ENCODE assay signal across 28 mouse cellular contexts in genomic region chr5:15803583-15803982, GRCm38 (mm10).
DNase-seq lines count a peak whose midpoint lies in the region; ATAC-seq and TF ChIP-seq lines count a peak whose summit lies in the region.
"Had no signal": no experiment of that assay in that cellular context is flagged by ENCODE, and none has a peak within 500 bp of the region (broad histone marks: within the 10 kb centered on the region; RNA-seq: fewer than 3 reads in every experiment).

No protein-coding gene starts in this region.

- H3K36me3 ChIP-seq in midbrain, embryonic 10.5 days = no peaks in the 10 kb centered on the region
- H3K36me3 ChIP-seq in midbrain, embryonic 15.5 days (replicated peaks) = no peaks in the 10 kb centered on the region
- H3K36me3 ChIP-seq: heart, embryonic 13.5 days; hindbrain, embryonic 15.5 days; kidney, embryonic 15.5 days; limb, embryonic 12.5 days; liver, embryonic 15.5 days; lung, embryonic 15.5 days; neural tube, embryonic 13.5 days; stomach, embryonic 15.5 days had no signal

- H3K9me3 ChIP-seq in midbrain, embryonic 10.5 days (replicated peaks) = no peaks in the 10 kb centered on the region; the same call in 1 of the 2 replicates
- H3K9me3 ChIP-seq in midbrain, embryonic 15.5 days = no peaks in the 10 kb centered on the region
- H3K9me3 ChIP-seq: heart, embryonic 13.5 days; hindbrain, embryonic 15.5 days; kidney, embryonic 15.5 days; limb, embryonic 12.5 days; liver, embryonic 15.5 days; lung, embryonic 15.5 days; neural tube, embryonic 13.5 days; stomach, embryonic 15.5 days had no signal

- H3K4me1 ChIP-seq in midbrain, embryonic 10.5 days = 0 out of 2 replicates have a peak, but pooled peaks cover 11% of the 10 kb centered on the region
- no peaks in the 10 kb centered on the region for H3K4me1 ChIP-seq in midbrain, embryonic 15.5 days
- H3K4me1 ChIP-seq: heart, embryonic 13.5 days; hindbrain, embryonic 15.5 days; kidney, embryonic 15.5 days; limb, embryonic 12.5 days; liver, embryonic 15.5 days; lung, embryonic 15.5 days; neural tube, embryonic 13.5 days; stomach, embryonic 15.5 days had no signal

- intact Hi-C loops in left cerebral cortex, adult 2 months (cut with DNase I) = no loop called here

- no peak for ATAC-seq in midbrain, embryonic 15.5 days (replicated peaks)
- ATAC-seq: activated CD4-positive, CD25-positive, alpha-beta regulatory T cell, adult 4 months; forebrain, embryonic 16.5 days had no signal

- 76% methylated on average over 5 of the region's 5 CpGs for WGBS in midbrain, embryonic 10.5 days
- 51% methylated on average over 5 of the region's 5 CpGs for WGBS in midbrain, embryonic 15.5 days

- no peak overlapping the region for H3K4me3 ChIP-seq in midbrain, embryonic 10.5 days
- no peak overlapping the region for H3K4me3 ChIP-seq in midbrain, embryonic 15.5 days
- H3K4me3 ChIP-seq in left cerebral cortex, adult 2 months = no peak overlapping the region
- H3K4me3 ChIP-seq: heart, embryonic 13.5 days; hindbrain, embryonic 15.5 days; kidney, embryonic 15.5 days; limb, embryonic 12.5 days; liver, embryonic 15.5 days; lung, embryonic 15.5 days; neural tube, embryonic 13.5 days; stomach, embryonic 15.5 days had no signal

- no peak overlapping the region for H3K4me2 ChIP-seq in midbrain, embryonic 15.5 days
- H3K4me2 ChIP-seq: heart, embryonic 13.5 days; hindbrain, embryonic 15.5 days; kidney, embryonic 15.5 days; limb, embryonic 12.5 days; liver, embryonic 15.5 days; lung, embryonic 15.5 days; neural tube, embryonic 13.5 days; stomach, embryonic 15.5 days had no signal

- TF ChIP-seq CTCF in left cerebral cortex, adult 2 months (IDR thresholded peaks at IDR 0.05) = no peak

- H3K27ac ChIP-seq in midbrain, embryonic 10.5 days (replicated peaks) = no peak overlapping the region
- H3K27ac ChIP-seq in midbrain, embryonic 15.5 days = no peak overlapping the region
- no peak overlapping the region for H3K27ac ChIP-seq in left cerebral cortex, adult 2 months
- H3K27ac ChIP-seq: heart, embryonic 13.5 days; hindbrain, embryonic 15.5 days; kidney, embryonic 15.5 days; limb, embryonic 12.5 days; liver, embryonic 15.5 days; lung, embryonic 15.5 days; neural tube, embryonic 13.5 days; stomach, embryonic 15.5 days had no signal

- H3K27me3 ChIP-seq in midbrain, embryonic 10.5 days (ENCODE audit: low read depth, poor library complexity, severe bottlenecking) = no peaks in the 10 kb centered on the region
- no peaks in the 10 kb centered on the region for H3K27me3 ChIP-seq in midbrain, embryonic 15.5 days (replicated peaks)
- H3K27me3 ChIP-seq: heart, embryonic 13.5 days; hindbrain, embryonic 15.5 days; kidney, embryonic 15.5 days; limb, embryonic 12.5 days; liver, embryonic 15.5 days; lung, embryonic 15.5 days; neural tube, embryonic 13.5 days; stomach, embryonic 15.5 days had no signal

- no peak overlapping the region for H3K9ac ChIP-seq in midbrain, embryonic 15.5 days
- H3K9ac ChIP-seq: heart, embryonic 13.5 days; hindbrain, embryonic 15.5 days; kidney, embryonic 15.5 days; limb, embryonic 12.5 days; liver, embryonic 15.5 days; lung, embryonic 15.5 days; neural tube, embryonic 13.5 days; stomach, embryonic 15.5 days had no signal

- peak; percentile 24 for DNase-seq in midbrain, embryonic 10.5 days (ENCODE audit: low spot score)
- DNase-seq in urinary bladder, postnatal 14 days (ENCODE audit: low spot score) = peak; percentile 18
- DNase-seq in urinary bladder, adult 18-20 months (ENCODE audit: low spot score in 2 of 2) = no peak
- DNase-seq in embryo, embryonic 11 days = peak; percentile 11
- DNase-seq in heart, adult 18-20 months = no peak
- DNase-seq in left cerebral cortex, adult 2 months (ENCODE audit: extremely low spot score in 1 of 2, low spot score in 2 of 2) = no peak
- DNase-seq: adrenal gland, adult 8-10 months; B cell, adult 2 months; cerebellum, adult 8-10 months; cerebellum, postnatal 25 days; heart, postnatal 10 days; kidney, adult 18-20 months; kidney, postnatal 25 days; lung, postnatal 36 days; right cerebral cortex, postnatal 14 days; thymus, adult 18-20 months; thymus, postnatal 36 days had no signal

Comparison
In these comparisons a context has a peak if more than half of its experiments do, and no peak if none do; other contexts are left out.
1. DNase-seq: peak in midbrain, embryonic 10.5 days (single experiment), urinary bladder, postnatal 14 days (single experiment) and embryo, embryonic 11 days (single experiment); none in urinary bladder, adult 18-20 months (0 of 2), heart, adult 18-20 months (0 of 2) and left cerebral cortex, adult 2 months (0 of 2).